Mouse (Mus musculus) adrenal gland, postnatal 25 days (tissue): ENCODE measurements at regions not wholly inside any gene's neighbourhood (a gene's known extent, or its start where the extent isn't known, plus 50 kb on each side); places are given as distances from the start of the nearest gene placed in this dataset.

ENCODE experiments used
- DNase-seq: peaks from one replicate; pipeline ENCODE4 v3.0.0; 2021; ENCODE audit warnings: mixed read lengths

DNA sequence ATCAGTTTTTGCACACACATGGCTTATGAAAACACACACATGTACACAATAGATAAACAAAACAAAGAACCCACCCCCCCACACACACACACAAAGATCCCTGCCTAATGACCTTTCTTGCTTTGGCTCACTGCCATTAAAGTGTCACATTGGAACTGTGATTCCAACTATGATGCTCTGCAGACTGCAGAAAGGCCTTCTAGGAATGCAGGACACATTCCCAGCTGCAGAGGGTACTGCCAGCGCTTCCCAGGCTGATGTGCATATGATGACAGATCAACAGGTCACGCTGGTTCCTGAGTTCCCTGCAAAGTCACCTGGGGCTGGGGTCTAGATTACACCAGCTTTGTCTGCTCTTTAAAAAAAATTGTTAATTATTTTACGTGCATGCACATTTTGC lies 68.1 kb upstream of the Ppm1j start:
- no peak for DNase-seq

DNA sequence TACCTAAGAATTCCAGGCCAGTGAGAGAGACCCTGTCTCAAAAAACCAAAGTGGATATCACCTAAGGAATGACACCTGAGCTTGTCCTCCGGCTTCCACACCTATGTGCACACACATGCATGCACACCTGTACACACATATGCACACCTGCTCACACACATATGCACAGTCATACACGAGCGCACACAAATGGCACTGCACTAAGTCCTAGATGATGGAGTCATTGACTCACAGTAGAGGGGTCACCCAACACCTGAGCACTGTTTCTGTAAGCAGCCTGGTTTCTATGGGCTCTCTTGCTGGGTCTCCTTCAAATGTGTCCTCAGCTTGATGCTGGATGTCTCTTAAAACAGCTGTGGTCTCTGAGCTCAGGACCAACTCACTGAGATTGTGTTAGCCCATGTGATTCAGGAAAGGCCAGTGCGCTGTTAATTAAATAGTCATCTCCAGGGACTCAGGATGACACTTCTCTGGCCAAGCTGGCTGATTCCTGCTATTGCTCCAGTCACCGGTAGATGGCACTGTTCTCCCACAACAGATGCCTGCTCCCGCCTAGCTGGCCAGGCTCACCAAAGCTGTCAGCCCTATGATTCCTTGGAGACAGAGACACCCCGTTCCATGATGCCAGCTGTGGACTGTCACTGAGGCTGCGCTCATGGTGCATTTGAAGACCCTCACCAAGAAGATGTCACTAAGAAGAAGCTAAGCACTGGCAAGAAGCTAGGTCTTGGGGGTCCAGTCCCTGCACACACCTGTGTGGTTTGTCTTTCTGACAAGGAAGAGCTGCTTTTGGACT lies 66.8 kb upstream of the Ppm1j start:
- DNase-seq, result peak; percentile 66

DNA sequence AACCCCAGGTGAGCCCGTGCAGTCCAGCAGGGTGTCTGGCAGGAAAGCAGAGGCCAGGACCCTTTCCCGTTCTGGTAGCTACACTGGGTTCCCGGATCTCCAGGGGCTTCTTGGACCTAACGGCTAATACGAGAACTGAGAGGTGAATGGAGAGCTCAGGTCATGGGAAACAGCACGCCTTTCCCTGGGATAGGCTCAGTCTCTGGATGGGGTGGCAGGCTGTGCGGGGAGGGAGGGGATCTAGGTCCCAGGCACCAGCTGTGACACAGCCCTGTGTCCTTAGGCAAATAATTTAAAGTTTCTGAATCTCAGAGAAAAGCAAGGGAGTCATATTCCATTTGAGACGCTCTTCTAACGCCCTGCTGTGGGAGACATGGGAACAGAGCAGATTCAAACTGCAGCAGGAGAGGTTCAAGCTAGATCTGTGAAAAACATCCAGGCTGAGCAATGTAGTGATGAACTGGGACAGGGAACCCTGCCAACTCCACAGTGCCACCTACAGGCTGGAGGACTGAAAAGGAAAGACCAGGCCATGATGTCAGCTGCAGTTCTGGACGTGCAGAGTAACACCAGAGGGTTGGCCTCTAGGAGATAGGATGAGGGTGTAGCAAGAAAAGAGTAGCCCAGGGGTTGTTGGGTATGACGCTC lies 66.1 kb upstream of the Ppm1j start:
- peak; percentile 45 for DNase-seq
